Comparison of ENCODE assay signal across 10 mouse cellular contexts in genomic region chr6:71298751-71299150, GRCm38 (mm10). TPM values are rescaled to one million over a fixed set of nuclear protein-coding genes. Genes with fewer than 3 reads are reported as not detected.
DNase-seq lines count a peak whose midpoint lies in the region; ATAC-seq and TF ChIP-seq lines count a peak whose summit lies in the region.
"Had no signal": no experiment of that assay in that cellular context is flagged by ENCODE, and none has a peak within 500 bp of the region (broad histone marks: within the 10 kb centered on the region; RNA-seq: fewer than 3 reads in every experiment).

No protein-coding gene starts in this region.

- no peak overlapping the region for H3K4me3 ChIP-seq in heart, adult 2 months
- no peak overlapping the region for H3K4me3 ChIP-seq in spleen, adult 2 months (ENCODE audit: extremely low read depth, insufficient read depth, insufficient read length)
- H3K4me3 ChIP-seq in cortical plate, adult 2 months (ENCODE audit: insufficient read depth, low read length): no peak overlapping the region
- H3K4me3 ChIP-seq: embryonic facial prominence, embryonic 12.5 days had no signal

- H3K4me1 ChIP-seq in heart, adult 2 months (ENCODE audit: control insufficient read depth, insufficient read depth, low read length): no peaks in the 10 kb centered on the region
- H3K4me1 ChIP-seq in spleen, adult 2 months (ENCODE audit: control insufficient read depth, insufficient read depth, insufficient read length): no peaks in the 10 kb centered on the region
- no peaks in the 10 kb centered on the region for H3K4me1 ChIP-seq in cortical plate, adult 2 months (ENCODE audit: control insufficient read depth, insufficient read depth, low read length)
- H3K4me1 ChIP-seq: embryonic facial prominence, embryonic 12.5 days had no signal

- intact Hi-C loops in heart, adult 2 months (cut with DNase I): no loop called here

- no peaks in the 10 kb centered on the region for H3K36me3 ChIP-seq in heart, adult 2 months (ENCODE audit: control insufficient read depth, insufficient read depth, low read length)
- no peaks in the 10 kb centered on the region for H3K36me3 ChIP-seq in spleen, adult 2 months (ENCODE audit: control insufficient read depth, insufficient read depth, low read length)
- H3K36me3 ChIP-seq: embryonic facial prominence, embryonic 12.5 days had no signal

- no peaks in the 10 kb centered on the region for H3K79me2 ChIP-seq in heart, adult 2 months (replicated peaks; ENCODE audit: control insufficient read depth, insufficient read depth, low read length)

- TF ChIP-seq CTCF in heart, adult 2 months (IDR thresholded peaks at IDR 0.05): peak; percentile 68
- TF ChIP-seq CTCF in spleen, adult 2 months (IDR thresholded peaks at IDR 0.05; ENCODE audit: extremely low read depth, insufficient read depth, insufficient read length, insufficient replicate concordance): peak; percentile 52; the same call in 1 of the 2 replicates
- peak; percentile 26; the same call in 1 of the 2 replicates for TF ChIP-seq CTCF in cortical plate, adult 2 months (IDR thresholded peaks at IDR 0.05; ENCODE audit: extremely low read depth, insufficient read depth, low read length)

- TF ChIP-seq EP300 in heart, adult 2 months (IDR thresholded peaks at IDR 0.05; ENCODE audit: insufficient read depth, low read depth, low read length): no peak

- no peak for TF ChIP-seq POLR2A in heart, adult 2 months (IDR thresholded peaks at IDR 0.05; ENCODE audit: insufficient read depth, low read depth, low read length)
- no peak for TF ChIP-seq POLR2A in spleen, adult 2 months (IDR thresholded peaks at IDR 0.05; ENCODE audit: low read depth, low read length)
- no peak for TF ChIP-seq POLR2A in cortical plate, adult 2 months (IDR thresholded peaks at IDR 0.05; ENCODE audit: extremely low read depth, insufficient read depth, low read length)

- no peaks in the 10 kb centered on the region for H3K27me3 ChIP-seq in heart, adult 2 months (ENCODE audit: control insufficient read depth, insufficient read depth, low read length)
- no peaks in the 10 kb centered on the region for H3K27me3 ChIP-seq in spleen, adult 2 months (ENCODE audit: control insufficient read depth, insufficient read depth, low read length)
- H3K27me3 ChIP-seq: embryonic facial prominence, embryonic 12.5 days had no signal

- ATAC-seq in megakaryocyte progenitor cell, adult 5-6 weeks (replicated peaks; ENCODE audit: poor library complexity): peak; percentile 76

- H3K9ac ChIP-seq in heart, adult 2 months (ENCODE audit: low read depth, low read length): no peak overlapping the region
- H3K9ac ChIP-seq: embryonic facial prominence, embryonic 12.5 days had no signal

- no peak for DNase-seq in heart, adult 2 months
- no peak for DNase-seq in heart, adult 11 months
- no peak for DNase-seq in spleen, adult 2 months (ENCODE audit: low read depth in 1 of 2, low spot score in 2 of 2)
- DNase-seq in spleen, postnatal 36 days (ENCODE audit: low spot score in 2 of 2): no peak
- DNase-seq in layer of hippocampus, adult 18-20 months (ENCODE audit: low spot score in 2 of 2): no peak
- no peak for DNase-seq in Muller cell, postnatal 12 days (ENCODE audit: inconsistent ontology term)

- WGBS in heart, adult 2 months: 55% methylated on average over 3 of the region's 3 CpGs
- WGBS in spleen, adult 2 months: 53% methylated on average over 3 of the region's 3 CpGs

- H3K27ac ChIP-seq in heart, adult 2 months: no peak overlapping the region
- H3K27ac ChIP-seq in spleen, adult 2 months (ENCODE audit: insufficient read depth, low read length): no peak overlapping the region
- H3K27ac ChIP-seq in cortical plate, adult 2 months (ENCODE audit: insufficient read depth, low read length): no peak overlapping the region
- H3K27ac ChIP-seq: embryonic facial prominence, embryonic 12.5 days had no signal

RNA-seq across cellular contexts. Expression of gene Smyd1, which starts 23.3 kb away (rescaled TPM):
- 100 to 1,000 TPM; 325 to 352 TPM for total RNA-seq in heart, adult 2 months (2021)
- polyA plus RNA-seq in heart, adult 2 months (2012; rRNA removed): 192 and 372 TPM in 2 replicates
- 0.48 and 0.66 TPM in 2 replicates for polyA plus RNA-seq in spleen, adult 2 months (2012; rRNA removed)
- polyA plus RNA-seq in cortical plate, adult 2 months (2012; rRNA removed): 1.4 and 1.9 TPM in 2 replicates
- total RNA-seq in megakaryocyte progenitor cell, adult 5-6 weeks (2015): not detected in 2 replicates
- not detected in 2 replicates for total RNA-seq in megakaryocyte progenitor cell, adult 5-6 weeks (2017)
- total RNA-seq in layer of hippocampus, adult 18-20 months (2021): under 1 TPM; 0.58 to 0.94 TPM

RNA-seq across cellular contexts. Expression of gene Cd8b1, which starts 23.8 kb away (rescaled TPM):
- under 1 TPM in 1 of 2 experiments, not detected in 1; 0.31 TPM for total RNA-seq in heart, adult 2 months (2021)
- 0.51 and 1.2 TPM in 2 replicates for polyA plus RNA-seq in heart, adult 2 months (2012; rRNA removed)
- 25.6 and 30.2 TPM in 2 replicates for polyA plus RNA-seq in spleen, adult 2 months (2012; rRNA removed)
- polyA plus RNA-seq in cortical plate, adult 2 months (2012; rRNA removed): not detected in 2 replicates
- not detected in 2 replicates for total RNA-seq in megakaryocyte progenitor cell, adult 5-6 weeks (2015)
- total RNA-seq in megakaryocyte progenitor cell, adult 5-6 weeks (2017): not detected in 2 replicates
- not detected for total RNA-seq in layer of hippocampus, adult 18-20 months (2021)
- total RNA-seq: left cerebral cortex, postnatal 25 days had no signal

RNA-seq across cellular contexts. Expression of gene Krcc1, which starts 27.3 kb away (rescaled TPM):
- total RNA-seq in heart, adult 2 months (2021): 10 to 100 TPM; 56.1 to 63.5 TPM
- polyA plus RNA-seq in heart, adult 2 months (2012; rRNA removed): 10.2 and 16.3 TPM in 2 replicates
- polyA plus RNA-seq in spleen, adult 2 months (2012; rRNA removed): 4.2 and 4.3 TPM in 2 replicates
- polyA plus RNA-seq in cortical plate, adult 2 months (2012; rRNA removed): 15.3 and 16.3 TPM in 2 replicates
- total RNA-seq in megakaryocyte progenitor cell, adult 5-6 weeks (2015): 75.1 and 76.5 TPM in 2 replicates
- 101 and 114 TPM in 2 replicates for total RNA-seq in megakaryocyte progenitor cell, adult 5-6 weeks (2017)
- 10 to 100 TPM; 16.2 to 17.3 TPM for total RNA-seq in layer of hippocampus, adult 18-20 months (2021)

Comparison
In these comparisons a context has a peak if more than half of its experiments do, and no peak if none do; other contexts are left out.
1. RNA of gene Smyd1, which starts 23.3 kb away (total RNA-seq): 325 to 352 TPM in heart, adult 2 months; 0.58 to 0.94 TPM in layer of hippocampus, adult 18-20 months and not detected in megakaryocyte progenitor cell, adult 5-6 weeks; every median in the first group is over 100 times any median in the second.
2. Peak in every context shown above with its lines, with median percentiles within 50 percentile points of each other: CTCF ChIP-seq.